Mouse (Mus musculus): ENCODE measurements around the gene Copz1.

GRCm38 (mm10) chr15:103252660-103253059, 19.9 kb upstream of the Copz1 start:
- TF ChIP-seq POLR2A (IDR thresholded peaks at IDR 0.05; ENCODE audit: low read depth, low read length) (no peak), CTCF (IDR thresholded peaks at IDR 0.05; ENCODE audit: borderline replicate concordance, insufficient read depth, low read length) (no peak)

Data from embryonic fibroblast, embryonic 13.5 days (primary cell).